Mouse (Mus musculus): ENCODE measurements around the gene Tesk2. TPM values are rescaled to one million over a fixed set of nuclear protein-coding genes. Genes with fewer than 3 reads are reported as not detected.
"Not testable (repeated sequence)": the region's sequence is repeated elsewhere in the genome, so short reads cannot be mapped to it uniquely, and the experiment has no call there.

Gene Tesk2
- total RNA-seq (2012; rRNA removed), result 15.3 and 20.6 TPM in 2 replicates

DNA sequence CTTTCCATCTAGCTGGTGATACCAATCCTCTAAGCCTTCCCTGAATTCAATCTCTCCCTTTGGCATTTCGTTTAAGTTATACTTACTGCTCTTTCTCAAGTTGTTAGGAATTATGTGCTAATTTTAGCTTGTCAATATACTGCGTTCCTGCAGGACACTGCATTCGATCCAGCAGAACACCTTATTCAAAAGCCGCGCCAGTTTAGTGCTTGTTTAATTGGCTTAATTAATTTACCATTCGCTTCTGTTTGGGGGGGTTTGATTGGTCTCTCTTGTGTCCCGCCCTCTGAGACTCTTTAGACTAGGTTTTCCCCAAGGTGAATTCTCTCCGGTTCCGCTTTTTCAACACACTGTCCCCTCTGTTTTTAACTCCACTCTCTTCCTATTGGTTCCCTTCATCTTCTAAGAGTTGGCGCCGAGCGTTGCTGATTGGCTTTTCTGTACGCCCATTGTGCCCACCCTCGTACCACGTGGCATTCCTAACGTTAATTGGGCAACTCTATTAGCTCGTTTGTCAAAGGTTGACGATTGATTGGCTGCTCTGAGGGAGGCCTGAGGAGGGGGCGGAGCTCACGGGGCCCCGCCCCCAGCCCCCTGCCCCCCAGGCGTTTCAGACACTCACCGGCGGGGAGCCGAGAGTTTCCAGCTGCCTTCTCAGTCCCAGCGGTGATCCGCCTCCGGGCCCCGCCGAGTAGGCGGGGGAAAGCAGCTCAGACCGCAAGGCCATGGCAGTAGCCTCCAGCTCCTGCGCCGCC lies at the start of gene Tesk2:
Gene Tesk2, plus strand, starts transcription at position 606 of the 755 bp plus-strand sequence.
- Histone ChIP-seq H3K4me1 (ENCODE audit: control insufficient read depth in 2 of 2, insufficient read depth in 2 of 2, low read length in 2 of 2, poor library complexity in 1 of 2) (peaks cover 7 to 10% of the 10 kb centered on the region in 2 experiments; a peak in 3 of 4 replicates), H3K27ac (ENCODE audit: insufficient read depth, low read depth, low read length, poor library complexity, severe bottlenecking) (peak within 1 kb of the TSS; percentile 59), H3K4me3 (ENCODE audit: insufficient read depth in 1 of 2, low read depth in 1 of 2, low read length in 2 of 2, poor library complexity in 1 of 2, severe bottlenecking in 1 of 2) (peak within 1 kb of the TSS; percentile 81 to 97), H3K36me3 (ENCODE audit: control insufficient read depth, insufficient read depth, low read length, poor library complexity, severe bottlenecking) (no peaks in the 10 kb centered on the region), H3K9me3 (ENCODE audit: control insufficient read depth, insufficient read depth, low read depth, low read length) (no peaks in the 10 kb centered on the region), H3K9ac (ENCODE audit: insufficient read depth, low read depth, low read length, poor library complexity, severe bottlenecking) (peak within 1 kb of the TSS; percentile 83)
- TF ChIP-seq HCFC1 (IDR thresholded peaks at IDR 0.05; ENCODE audit: borderline replicate concordance, insufficient read depth, low read length) (0 out of 2 replicates have a peak, but pooled peaks have one; percentile 40), ZNF384 (IDR thresholded peaks at IDR 0.05; ENCODE audit: low read depth, low read length) (no peak), MAFK (IDR thresholded peaks at IDR 0.05; ENCODE audit: insufficient read depth, low read depth, low read length) (no peak), CHD2 (IDR thresholded peaks at IDR 0.05; ENCODE audit: low read depth, low read length) (peak; percentile 90), ZC3H11A (IDR thresholded peaks at IDR 0.05; ENCODE audit: borderline replicate concordance, low read depth, low read length) (no peak)
- in situ Hi-C loops (cut with MboI; ENCODE audit: low sequenced_read_pairs in 2 of 2, unreplicated experiment in 2 of 2), result no loop called here
- DNase-seq (ENCODE audit: low read depth, low spot score), result peak; percentile 96

DNA sequence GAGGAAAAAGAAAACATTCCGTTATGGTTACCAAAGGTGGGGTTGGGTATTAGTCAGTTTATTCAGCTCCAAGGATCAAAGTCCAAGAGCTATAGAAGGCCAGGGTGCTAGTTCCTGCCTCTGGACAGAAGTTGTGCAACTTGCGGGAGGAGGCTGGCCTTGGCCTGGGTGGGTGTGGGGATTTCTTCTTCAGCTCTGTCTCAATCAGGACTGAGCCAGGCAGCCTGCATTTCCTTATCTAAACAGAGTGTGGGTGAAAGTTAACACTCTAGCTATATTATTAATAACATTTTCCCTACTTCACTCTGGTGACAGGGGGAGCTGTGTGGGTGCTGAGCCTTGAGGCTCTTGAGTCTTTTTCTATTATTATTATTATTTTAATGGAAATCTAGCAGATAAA lies 48.0 kb upstream of the Tesk2 start:
- TF ChIP-seq MAFK (IDR thresholded peaks at IDR 0.05; ENCODE audit: insufficient read depth, low read depth, low read length) (no peak), CHD2 (IDR thresholded peaks at IDR 0.05; ENCODE audit: low read depth, low read length) (no peak), ZC3H11A (IDR thresholded peaks at IDR 0.05; ENCODE audit: borderline replicate concordance, low read depth, low read length) (no peak), ZNF384 (IDR thresholded peaks at IDR 0.05; ENCODE audit: low read depth, low read length) (no peak), HCFC1 (IDR thresholded peaks at IDR 0.05; ENCODE audit: borderline replicate concordance, insufficient read depth, low read length) (no peak)
- H3K9me3 ChIP-seq (ENCODE audit: control insufficient read depth, insufficient read depth, low read depth, low read length), result no peaks in the 10 kb centered on the region
- DNase-seq (ENCODE audit: low read depth, low spot score), result no peak
- no peaks in the 10 kb centered on the region for H3K4me1 ChIP-seq (ENCODE audit: control insufficient read depth in 2 of 2, insufficient read depth in 2 of 2, low read length in 2 of 2, poor library complexity in 1 of 2)
- no peak overlapping the region for H3K4me3 ChIP-seq (ENCODE audit: insufficient read depth in 1 of 2, low read depth in 1 of 2, low read length in 2 of 2, poor library complexity in 1 of 2, severe bottlenecking in 1 of 2)
- H3K36me3 ChIP-seq (ENCODE audit: control insufficient read depth, insufficient read depth, low read length, poor library complexity, severe bottlenecking), result no peaks in the 10 kb centered on the region
- H3K27ac ChIP-seq (ENCODE audit: insufficient read depth, low read depth, low read length, poor library complexity, severe bottlenecking), result no peak overlapping the region
- in situ Hi-C loops (cut with MboI; ENCODE audit: low sequenced_read_pairs in 2 of 2, unreplicated experiment in 2 of 2), result no loop called here
- no peak overlapping the region for H3K9ac ChIP-seq (ENCODE audit: insufficient read depth, low read depth, low read length, poor library complexity, severe bottlenecking)

DNA sequence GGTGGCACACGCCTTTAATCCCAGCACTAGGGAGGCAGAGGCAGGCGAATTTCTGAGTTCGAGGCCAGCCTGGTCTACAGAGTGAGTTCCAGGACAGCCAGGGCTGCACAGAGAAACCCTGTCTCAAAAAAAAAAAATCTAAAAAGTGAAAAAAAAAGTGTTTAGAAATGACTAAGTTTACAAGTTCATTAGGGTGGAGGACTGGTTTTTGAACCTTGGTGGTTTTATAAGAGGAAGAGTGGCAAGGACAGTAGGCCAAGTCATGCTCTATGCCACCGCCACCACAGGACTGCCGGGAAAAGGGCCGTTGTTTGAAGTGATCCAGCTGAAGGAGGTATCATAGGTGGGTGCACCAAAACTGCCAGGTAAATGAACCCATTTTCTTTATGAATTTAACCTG lies 46.0 kb upstream of the Tesk2 start:
- H3K36me3 ChIP-seq (ENCODE audit: control insufficient read depth, insufficient read depth, low read length, poor library complexity, severe bottlenecking); H3K9me3 ChIP-seq (ENCODE audit: control insufficient read depth, insufficient read depth, low read depth, low read length); H3K27ac ChIP-seq (ENCODE audit: insufficient read depth, low read depth, low read length, poor library complexity, severe bottlenecking); H3K9ac ChIP-seq (ENCODE audit: insufficient read depth, low read depth, low read length, poor library complexity, severe bottlenecking); DNase-seq (ENCODE audit: low read depth, low spot score); H3K4me3 ChIP-seq (ENCODE audit: insufficient read depth in 1 of 2, low read depth in 1 of 2, low read length in 2 of 2, poor library complexity in 1 of 2, severe bottlenecking in 1 of 2); H3K4me1 ChIP-seq (ENCODE audit: control insufficient read depth in 2 of 2, insufficient read depth in 2 of 2, low read length in 2 of 2, poor library complexity in 1 of 2); in situ Hi-C loops (cut with MboI; ENCODE audit: low sequenced_read_pairs in 2 of 2, unreplicated experiment in 2 of 2): not testable (repeated sequence)

DNA sequence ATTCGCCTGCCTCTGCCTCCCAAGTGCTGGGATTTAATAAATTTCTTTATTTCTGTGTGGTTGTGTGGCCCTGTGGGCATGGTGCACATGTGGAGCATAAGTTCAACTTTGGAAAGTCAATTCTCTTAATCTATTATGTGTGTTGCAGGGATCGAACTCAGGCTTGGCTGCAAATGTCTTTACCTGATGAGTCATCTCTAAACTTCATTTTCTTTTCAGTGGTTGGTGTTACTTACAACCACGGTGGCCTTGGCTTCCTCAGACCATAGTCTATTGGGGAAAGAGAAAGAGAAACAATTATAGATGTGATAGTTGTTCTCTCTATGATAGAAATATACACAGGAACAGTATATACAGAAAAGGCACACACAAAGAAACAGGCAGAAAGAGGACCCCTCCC lies 44.7 kb upstream of the Tesk2 start:
- in situ Hi-C loops (cut with MboI; ENCODE audit: low sequenced_read_pairs in 2 of 2, unreplicated experiment in 2 of 2), result no loop called here
- Histone ChIP-seq H3K27ac (ENCODE audit: insufficient read depth, low read depth, low read length, poor library complexity, severe bottlenecking) (no peak overlapping the region), H3K9ac (ENCODE audit: insufficient read depth, low read depth, low read length, poor library complexity, severe bottlenecking) (no peak overlapping the region), H3K9me3 (ENCODE audit: control insufficient read depth, insufficient read depth, low read depth, low read length) (no peaks in the 10 kb centered on the region), H3K4me3 (ENCODE audit: insufficient read depth in 1 of 2, low read depth in 1 of 2, low read length in 2 of 2, poor library complexity in 1 of 2, severe bottlenecking in 1 of 2) (no peak overlapping the region), H3K36me3 (ENCODE audit: control insufficient read depth, insufficient read depth, low read length, poor library complexity, severe bottlenecking) (no peaks in the 10 kb centered on the region), H3K4me1 (ENCODE audit: control insufficient read depth in 2 of 2, insufficient read depth in 2 of 2, low read length in 2 of 2, poor library complexity in 1 of 2) (no peaks in the 10 kb centered on the region)
- TF ChIP-seq ZC3H11A (IDR thresholded peaks at IDR 0.05; ENCODE audit: borderline replicate concordance, low read depth, low read length) (no peak), ZNF384 (IDR thresholded peaks at IDR 0.05; ENCODE audit: low read depth, low read length) (no peak), CHD2 (IDR thresholded peaks at IDR 0.05; ENCODE audit: low read depth, low read length) (no peak), HCFC1 (IDR thresholded peaks at IDR 0.05; ENCODE audit: borderline replicate concordance, insufficient read depth, low read length) (no peak), MAFK (IDR thresholded peaks at IDR 0.05; ENCODE audit: insufficient read depth, low read depth, low read length) (no peak)
- DNase-seq (ENCODE audit: low read depth, low spot score), result no peak

DNA sequence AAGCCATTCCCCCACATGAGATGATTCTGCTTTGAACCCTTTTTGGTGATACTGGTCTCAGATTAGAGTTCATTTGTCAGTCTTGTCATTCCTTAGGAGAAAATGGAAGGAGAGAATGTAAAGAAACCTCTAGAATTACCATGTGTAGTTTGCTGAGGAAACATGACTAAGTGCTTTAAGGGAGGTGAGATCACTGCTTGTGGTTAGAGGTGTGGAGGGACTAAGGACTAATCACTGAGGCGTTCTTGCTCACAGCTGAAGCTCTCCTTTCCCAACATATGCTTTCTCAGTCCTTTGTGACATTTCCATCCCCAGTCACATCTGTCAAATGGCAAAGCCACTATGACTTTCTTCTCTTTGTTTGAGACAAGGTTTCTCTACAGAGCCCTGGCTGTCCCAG lies 42.9 kb upstream of the Tesk2 start:
- in situ Hi-C loops (cut with MboI; ENCODE audit: low sequenced_read_pairs in 2 of 2, unreplicated experiment in 2 of 2), result no loop called here
- DNase-seq (ENCODE audit: low read depth, low spot score), result no peak
- no peak for TF ChIP-seq ZC3H11A (IDR thresholded peaks at IDR 0.05; ENCODE audit: borderline replicate concordance, low read depth, low read length)
- no peaks in the 10 kb centered on the region for H3K9me3 ChIP-seq (ENCODE audit: control insufficient read depth, insufficient read depth, low read depth, low read length)
- H3K4me1 ChIP-seq (ENCODE audit: control insufficient read depth in 2 of 2, insufficient read depth in 2 of 2, low read length in 2 of 2, poor library complexity in 1 of 2), result peaks cover 0 to 5% of the 10 kb centered on the region in 2 experiments; a peak in 1 of 4 replicates
- H3K4me3 ChIP-seq (ENCODE audit: insufficient read depth in 1 of 2, low read depth in 1 of 2, low read length in 2 of 2, poor library complexity in 1 of 2, severe bottlenecking in 1 of 2), result no peak overlapping the region
- no peaks in the 10 kb centered on the region for H3K36me3 ChIP-seq (ENCODE audit: control insufficient read depth, insufficient read depth, low read length, poor library complexity, severe bottlenecking)
- H3K27ac ChIP-seq (ENCODE audit: insufficient read depth, low read depth, low read length, poor library complexity, severe bottlenecking), result no peak overlapping the region
- H3K9ac ChIP-seq (ENCODE audit: insufficient read depth, low read depth, low read length, poor library complexity, severe bottlenecking), result no peak overlapping the region
